ENCODE assay signal across 8 mouse cellular contexts in the genomic region with DNA sequence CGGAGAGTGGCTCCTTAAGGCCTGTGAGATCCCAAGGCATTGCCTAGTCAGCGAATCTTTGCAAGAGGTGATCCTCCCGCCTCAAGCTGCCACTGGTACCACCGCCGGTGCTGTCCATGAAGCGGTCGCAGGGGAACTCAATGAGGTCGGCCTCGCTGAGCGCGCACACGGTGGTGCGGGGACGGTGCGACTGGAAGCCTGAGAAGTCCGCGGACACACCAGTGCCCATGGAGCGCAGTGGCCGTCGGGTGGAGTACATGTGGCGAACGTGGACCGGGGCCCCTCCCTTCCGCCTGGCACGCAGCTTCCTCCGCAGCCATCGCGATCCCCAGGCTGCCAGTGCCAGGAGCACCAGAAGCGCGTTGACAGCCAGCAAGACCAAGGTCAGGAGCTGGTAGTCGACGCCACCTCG. TPM values are rescaled to one million over a fixed set of nuclear protein-coding genes. Genes with fewer than 3 reads are reported as not detected.
DNase-seq lines count a peak whose midpoint lies in the region; ATAC-seq and TF ChIP-seq lines count a peak whose summit lies in the region.

No protein-coding gene starts in this region.

- peak overlapping the region; percentile 14; the same call in 1 of the 2 replicates for H3K27ac ChIP-seq in kidney, embryonic 14.5 days (ENCODE audit: low read depth, low read length)
- H3K27ac ChIP-seq in embryonic facial prominence, embryonic 15.5 days (replicated peaks), result 0 out of 2 replicates have a peak overlapping the region, but pooled peaks have one; percentile 95
- H3K27ac ChIP-seq in hindbrain, postnatal 0 days, result peak overlapping the region; percentile 91; the same call in 1 of the 2 replicates
- no peak overlapping the region for H3K27ac ChIP-seq in lung, embryonic 16.5 days (ENCODE audit: low read length)
- no peak overlapping the region for H3K27ac ChIP-seq in small intestine, adult 2 months (ENCODE audit: insufficient read depth, low read depth, low read length)

- peak overlapping the region; percentile 95 for H3K9ac ChIP-seq in kidney, embryonic 14.5 days (ENCODE audit: low read depth, low read length)
- H3K9ac ChIP-seq in embryonic facial prominence, embryonic 15.5 days, result peak overlapping the region; percentile 37
- H3K9ac ChIP-seq in hindbrain, postnatal 0 days (replicated peaks; ENCODE audit: low read length), result peak overlapping the region; percentile 62
- H3K9ac ChIP-seq in lung, embryonic 16.5 days (ENCODE audit: low read length), result peak overlapping the region; percentile 73

- H3K4me1 ChIP-seq in kidney, embryonic 14.5 days (ENCODE audit: control insufficient read depth, insufficient read depth, low read length), result peaks cover 18% of the 10 kb centered on the region
- peaks cover 46% of the 10 kb centered on the region for H3K4me1 ChIP-seq in embryonic facial prominence, embryonic 15.5 days
- 0 out of 2 replicates have a peak, but pooled peaks cover 13% of the 10 kb centered on the region for H3K4me1 ChIP-seq in hindbrain, postnatal 0 days (ENCODE audit: insufficient read depth, low read length)
- H3K4me1 ChIP-seq in lung, embryonic 16.5 days (replicated peaks; ENCODE audit: control insufficient read depth, insufficient read depth, low read length), result peaks cover 29% of the 10 kb centered on the region
- H3K4me1 ChIP-seq in small intestine, adult 2 months (ENCODE audit: control insufficient read depth, insufficient read depth, insufficient read length, low read length), result peaks cover 18% of the 10 kb centered on the region

- H3K4me3 ChIP-seq in kidney, embryonic 14.5 days (ENCODE audit: low read length), result peak overlapping the region; percentile 72
- peak overlapping the region; percentile 63 for H3K4me3 ChIP-seq in embryonic facial prominence, embryonic 15.5 days (replicated peaks)
- peak overlapping the region; percentile 53 for H3K4me3 ChIP-seq in hindbrain, postnatal 0 days (ENCODE audit: low read length)
- peak overlapping the region; percentile 61 for H3K4me3 ChIP-seq in lung, embryonic 16.5 days (ENCODE audit: low read length)
- H3K4me3 ChIP-seq in small intestine, adult 2 months (ENCODE audit: low read depth, low read length), result peak overlapping the region; percentile 58

- no peaks in the 10 kb centered on the region for H3K9me3 ChIP-seq in kidney, embryonic 14.5 days (ENCODE audit: control insufficient read depth, low read length)
- no peaks in the 10 kb centered on the region for H3K9me3 ChIP-seq in embryonic facial prominence, embryonic 15.5 days (replicated peaks)
- no peaks in the 10 kb centered on the region for H3K9me3 ChIP-seq in hindbrain, postnatal 0 days (ENCODE audit: low read length)
- H3K9me3 ChIP-seq in lung, embryonic 16.5 days (ENCODE audit: control insufficient read depth, low read length), result no peaks in the 10 kb centered on the region

- no peak for TF ChIP-seq POLR2A in small intestine, adult 2 months (IDR thresholded peaks at IDR 0.05; ENCODE audit: low read depth, low read length)

- ATAC-seq in kidney, embryonic 14.5 days (ENCODE audit: low FRiP score, low TSS enrichment), result no peak
- no peak for ATAC-seq in embryonic facial prominence, embryonic 15.5 days (ENCODE audit: insufficient number of reproducible peaks, low FRiP score, low TSS enrichment, low read depth)
- no peak for ATAC-seq in hindbrain, postnatal 0 days
- ATAC-seq in lung, embryonic 16.5 days (ENCODE audit: low read depth), result no peak
- ATAC-seq in activated CD4-positive, CD25-positive, alpha-beta regulatory T cell, adult 4 months, result no peak
- ATAC-seq in monocyte, adult 5-6 weeks (replicated peaks; ENCODE audit: insufficient number of reproducible peaks, low FRiP score, low TSS enrichment, poor library complexity, severe bottlenecking), result no peak

- H3K4me2 ChIP-seq in kidney, embryonic 14.5 days (replicated peaks; ENCODE audit: low read depth, low read length), result peak overlapping the region; percentile 85
- peak overlapping the region; percentile 91 for H3K4me2 ChIP-seq in embryonic facial prominence, embryonic 15.5 days (replicated peaks)
- peak overlapping the region; percentile 78 for H3K4me2 ChIP-seq in hindbrain, postnatal 0 days (ENCODE audit: low read depth, low read length)
- peak overlapping the region; percentile 95 for H3K4me2 ChIP-seq in lung, embryonic 16.5 days (ENCODE audit: low read depth, low read length)

- TF ChIP-seq CTCF in hindbrain, postnatal 0 days (IDR thresholded peaks at IDR 0.05; ENCODE audit: low read depth), result no peak
- TF ChIP-seq CTCF in small intestine, adult 2 months (IDR thresholded peaks at IDR 0.05; ENCODE audit: extremely low read depth, insufficient read length, insufficient replicate concordance, low read depth, low read length), result no peak

- DNase-seq in kidney, adult 11 months, result no peak
- DNase-seq in hindbrain, postnatal 0 days (ENCODE audit: low spot score), result no peak

- peaks cover 2% of the 10 kb centered on the region; the same call in 1 of the 2 replicates for H3K27me3 ChIP-seq in kidney, embryonic 14.5 days (ENCODE audit: control insufficient read depth, insufficient read depth, low read length)
- peaks cover 10% of the 10 kb centered on the region; the same call in 1 of the 2 replicates for H3K27me3 ChIP-seq in embryonic facial prominence, embryonic 15.5 days
- no peaks in the 10 kb centered on the region for H3K27me3 ChIP-seq in hindbrain, postnatal 0 days (ENCODE audit: insufficient read depth, low read length)
- H3K27me3 ChIP-seq in lung, embryonic 16.5 days (ENCODE audit: control insufficient read depth, insufficient read depth, low read depth, low read length), result peaks cover 26% of the 10 kb centered on the region
- peaks cover 30% of the 10 kb centered on the region for H3K27me3 ChIP-seq in small intestine, adult 2 months (ENCODE audit: control insufficient read depth, insufficient read depth, low read length)

- 9% methylated on average over 33 of the region's 33 CpGs for WGBS in kidney, embryonic 14.5 days
- WGBS in embryonic facial prominence, embryonic 15.5 days, result 14% methylated on average over 33 of the region's 33 CpGs
- 17% methylated on average over 33 of the region's 33 CpGs for WGBS in hindbrain, postnatal 0 days
- WGBS in lung, embryonic 16.5 days, result 11% methylated on average over 28 of the region's 33 CpGs
- WGBS in small intestine, adult 2 months, result 16% methylated on average over 33 of the region's 33 CpGs

- peaks cover 12% of the 10 kb centered on the region; the same call in 1 of the 2 replicates for H3K36me3 ChIP-seq in kidney, embryonic 14.5 days (ENCODE audit: control insufficient read depth, insufficient read depth, low read length)
- H3K36me3 ChIP-seq in embryonic facial prominence, embryonic 15.5 days, result no peaks in the 10 kb centered on the region
- no peaks in the 10 kb centered on the region for H3K36me3 ChIP-seq in hindbrain, postnatal 0 days (ENCODE audit: insufficient read depth, low read length)
- no peaks in the 10 kb centered on the region for H3K36me3 ChIP-seq in lung, embryonic 16.5 days (ENCODE audit: control insufficient read depth, insufficient read depth, low read length)
- H3K36me3 ChIP-seq in small intestine, adult 2 months (ENCODE audit: control insufficient read depth, insufficient read depth, low read length), result no peaks in the 10 kb centered on the region

RNA-seq across cellular contexts. Expression of a gene that starts 2.9 kb away (rescaled TPM):
- 65.5 and 94.9 TPM in 2 replicates for polyA plus RNA-seq in kidney, embryonic 14.5 days (2014; fragmentation: Nextera tagmentation; extraction: Ambion mirVana)
- polyA plus RNA-seq in embryonic facial prominence, embryonic 15.5 days (2015; fragmentation: Nextera tagmentation; extraction: Ambion mirVana), result 35.3 and 38.3 TPM in 2 replicates
- total RNA-seq in hindbrain, postnatal 0 days (2014; rRNA removed), result 73.8 and 83.7 TPM in 2 replicates
- polyA plus RNA-seq in hindbrain, postnatal 0 days (2015; fragmentation: Nextera tagmentation; extraction: Ambion mirVana), result 35.9 and 39.6 TPM in 2 replicates
- 33.9 and 38.9 TPM in 2 replicates for polyA plus RNA-seq in lung, embryonic 16.5 days (2015; fragmentation: Nextera tagmentation; extraction: Ambion mirVana)
- polyA plus RNA-seq in small intestine, adult 2 months (2012; rRNA removed), result 4.2 and 8.2 TPM in 2 replicates
- not detected for polyA plus RNA-seq in activated CD4-positive, CD25-positive, alpha-beta regulatory T cell, adult 4 months (2017; shearing (Covaris generic))
- total RNA-seq in monocyte, adult 5-6 weeks (2017), result not detected in 3 replicates

Comparison
In these comparisons a context has a peak if more than half of its experiments do, and no peak if none do; other contexts are left out.
1. H3K27ac ChIP-seq: peak in kidney, embryonic 14.5 days (single experiment), embryonic facial prominence, embryonic 15.5 days (single experiment) and hindbrain, postnatal 0 days (single experiment); none in lung, embryonic 16.5 days (single experiment) and small intestine, adult 2 months (single experiment).
2. H3K9ac ChIP-seq: peak in every context shown above with its lines; median percentile 95 in kidney, embryonic 14.5 days; 73 in lung, embryonic 16.5 days; 62 in hindbrain, postnatal 0 days; 37 in embryonic facial prominence, embryonic 15.5 days.
3. Peak in every context shown above with its lines, with median percentiles within 50 percentile points of each other: H3K4me2 ChIP-seq and H3K4me3 ChIP-seq.